Mouse (Mus musculus) brown adipose tissue, adult 24 weeks (tissue): Measurements from ENCODE around the gene Spata21. TPM values are rescaled to one million over a fixed set of nuclear protein-coding genes. Genes with fewer than 3 reads are reported as not detected.
A peak's percentile ranks its signal among the peaks of the same experiment; 100 is the strongest.

ENCODE experiments used
- H3K27ac ChIP-seq: fragments of 200-500 bp; replicated peaks from 2 replicates; pipeline ENCODE4 v1.5.1; 2012; ENCODE audit warnings: low read depth, mild to moderate bottlenecking, low read length
- H3K4me1 ChIP-seq: fragments of 200-500 bp; 2 replicates; pipeline ENCODE4 v1.6.1; 2012; ENCODE audit warnings: low read length, mixed read lengths; ENCODE audit not compliant: control insufficient read depth, insufficient read depth, insufficient read length
- H3K4me3 ChIP-seq: fragments of 200-500 bp; 2 replicates; pipeline ENCODE4 v1.5.1; 2012; ENCODE audit warnings: low read depth, mild to moderate bottlenecking, low read length, moderate library complexity; ENCODE audit not compliant: insufficient read depth
- polyA plus RNA-seq: library from polyadenylated mRNA; stranded (reverse); fragments of >200 nt; gene quantifications from 2 replicates; pipeline ENCODE4 v1.2.4, GENCODE M21; 2012; ENCODE audit not compliant: missing spikeins, insufficient read depth, insufficient read length

Gene Spata21
- not detected in 2 replicates for polyA plus RNA-seq

DNA sequence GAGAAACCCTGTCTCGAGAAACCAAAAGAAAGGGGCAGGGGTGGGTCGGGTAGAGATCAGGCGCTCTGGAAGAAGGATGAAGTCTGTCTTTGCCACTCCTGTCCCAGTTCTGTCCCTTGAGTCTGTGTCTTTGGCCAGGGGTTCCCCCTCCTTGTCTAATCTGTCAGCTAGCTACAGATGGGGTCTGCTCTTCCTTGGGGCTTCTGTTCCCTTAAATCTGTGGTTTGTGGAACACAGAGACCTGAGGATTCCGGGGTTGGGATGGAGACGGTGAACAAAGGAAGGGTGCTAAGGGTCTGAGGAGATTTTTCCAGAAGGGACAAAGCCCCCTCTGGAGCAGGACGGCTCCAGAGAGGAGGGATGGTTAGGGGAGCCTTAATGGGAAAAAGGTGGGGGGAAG is at the start of gene Spata21:
TSS of gene Spata21 (plus strand) at position 301 of the 400 bp plus-strand sequence.
- Histone ChIP-seq H3K27ac (no peak within 1 kb of the TSS), H3K4me1 (no peaks in the 10 kb centered on the region), H3K4me3 (no peak within 1 kb of the TSS)

DNA sequence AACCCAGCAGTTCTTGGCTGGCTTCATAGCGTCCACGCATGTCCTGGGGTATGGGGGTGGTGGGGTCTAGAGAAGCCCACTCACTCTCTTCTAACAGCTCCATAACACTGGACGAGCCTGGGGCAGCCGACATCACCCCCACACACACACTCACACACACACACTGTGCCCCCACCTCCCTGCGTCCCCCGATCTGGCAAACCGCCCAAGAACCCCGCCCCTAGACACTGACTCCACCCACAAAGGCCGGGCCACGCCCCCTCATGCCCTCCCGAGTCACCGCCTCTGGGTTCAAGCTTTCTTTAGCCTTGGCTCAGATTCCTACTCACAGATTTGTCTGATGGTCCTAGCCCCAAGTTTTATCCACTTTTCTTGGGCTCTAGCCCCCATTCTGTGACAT is 47.0 kb upstream of the Spata21 start:
- H3K4me3 ChIP-seq = no peak overlapping the region

DNA sequence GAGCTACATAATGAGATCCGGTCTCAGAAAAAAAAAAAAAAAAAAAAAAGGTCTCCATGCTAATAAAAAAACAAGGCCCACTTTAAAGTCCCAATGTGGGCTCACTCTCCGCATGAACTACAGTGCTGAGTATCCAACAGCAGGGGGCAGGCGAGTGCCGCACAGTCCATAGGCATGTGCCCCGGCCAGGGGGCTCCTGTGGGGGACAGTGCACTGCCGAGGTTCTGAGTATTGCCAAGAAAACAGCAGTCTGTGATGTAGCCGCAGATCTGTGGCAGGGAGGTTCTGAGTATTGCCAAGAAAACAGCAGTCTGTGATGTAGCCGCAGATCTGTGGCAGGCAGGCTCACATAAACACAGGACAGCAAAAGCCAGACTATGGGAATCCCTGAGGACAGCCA is 43.3 kb upstream of the Spata21 start:
- H3K4me3 ChIP-seq = no peak overlapping the region
- H3K4me1 ChIP-seq = no peaks in the 10 kb centered on the region
- H3K27ac ChIP-seq = no peak overlapping the region

More for the DNA sequence above, 47.0 kb upstream of the Spata21 start:
- no peak overlapping the region for H3K27ac ChIP-seq
- no peaks in the 10 kb centered on the region for H3K4me1 ChIP-seq

DNA sequence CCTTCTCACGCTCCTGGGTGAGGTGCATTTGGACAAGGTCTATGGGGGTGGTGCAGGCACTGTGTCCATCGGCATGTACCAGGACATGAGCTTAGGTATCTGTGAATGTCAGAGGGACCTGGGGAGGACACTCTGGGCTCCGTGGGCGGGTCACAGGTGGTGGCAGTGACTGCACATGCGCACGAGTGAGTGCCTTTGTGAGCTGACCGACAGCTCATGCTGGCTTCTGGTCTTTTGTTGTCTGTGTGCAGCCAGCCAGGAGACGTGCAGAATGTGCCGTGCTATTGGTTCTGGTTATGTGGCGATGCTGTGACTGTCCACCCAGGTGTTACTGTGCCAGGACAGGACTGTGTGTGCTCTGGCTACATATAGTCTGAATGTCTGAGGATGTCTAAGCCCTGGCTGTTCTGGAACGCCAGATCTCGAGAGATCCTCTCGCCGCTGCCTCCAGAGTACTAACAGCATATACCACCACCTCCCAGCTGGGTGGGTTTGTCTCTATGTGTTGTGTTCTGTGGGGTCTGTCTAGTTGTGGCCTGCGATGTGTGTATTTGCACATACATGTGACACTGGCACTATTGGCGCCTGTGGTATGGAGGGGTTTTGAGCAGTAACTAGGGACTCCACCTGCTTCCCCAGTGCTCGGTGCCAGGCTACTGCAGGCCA is 39.2 kb upstream of the Spata21 start:
- no peak overlapping the region for H3K27ac ChIP-seq
- H3K4me3 ChIP-seq = no peak overlapping the region
- H3K4me1 ChIP-seq = no peaks in the 10 kb centered on the region

DNA sequence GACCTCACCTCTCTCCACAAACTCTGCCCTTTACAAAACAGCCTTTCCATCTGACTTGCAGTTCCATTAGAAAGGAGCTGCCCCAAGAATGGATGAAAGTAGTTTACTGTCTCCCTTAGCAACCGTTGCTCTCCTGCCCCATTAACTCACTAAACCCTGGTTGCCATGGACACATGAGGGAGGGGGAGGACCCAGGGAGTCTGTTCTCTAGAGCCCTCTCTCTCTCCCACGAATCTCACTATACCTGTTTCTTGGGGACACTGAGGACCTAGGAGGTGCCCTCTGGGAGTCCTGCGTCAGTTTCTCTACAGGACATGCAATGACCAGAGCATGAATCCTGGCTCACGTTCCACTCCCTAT is 38.7 kb upstream of the Spata21 start:
- H3K4me1 ChIP-seq = no peaks in the 10 kb centered on the region
- H3K27ac ChIP-seq = no peak overlapping the region
- no peak overlapping the region for H3K4me3 ChIP-seq

DNA sequence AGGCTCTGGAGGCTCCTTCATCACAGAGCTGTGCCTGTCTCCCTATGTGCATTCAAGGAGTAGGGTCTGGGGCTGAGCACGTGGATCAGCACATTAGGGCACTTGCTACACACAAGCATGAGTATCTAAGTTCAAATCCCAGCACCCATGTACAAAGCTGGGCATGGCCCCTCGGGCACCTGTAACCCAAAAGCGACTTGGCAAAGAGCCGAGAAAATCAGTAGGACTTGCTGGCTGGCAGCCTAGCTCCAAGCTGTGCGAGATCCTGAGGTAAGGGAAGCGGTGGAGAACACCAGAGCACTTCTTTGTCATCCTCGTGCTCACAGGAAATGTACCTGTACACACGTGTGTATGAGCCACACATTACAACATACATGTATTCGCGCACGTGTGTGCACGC is 35.7 kb upstream of the Spata21 start:
- no peak overlapping the region for H3K27ac ChIP-seq
- H3K4me3 ChIP-seq = no peak overlapping the region
- no peaks in the 10 kb centered on the region for H3K4me1 ChIP-seq

DNA sequence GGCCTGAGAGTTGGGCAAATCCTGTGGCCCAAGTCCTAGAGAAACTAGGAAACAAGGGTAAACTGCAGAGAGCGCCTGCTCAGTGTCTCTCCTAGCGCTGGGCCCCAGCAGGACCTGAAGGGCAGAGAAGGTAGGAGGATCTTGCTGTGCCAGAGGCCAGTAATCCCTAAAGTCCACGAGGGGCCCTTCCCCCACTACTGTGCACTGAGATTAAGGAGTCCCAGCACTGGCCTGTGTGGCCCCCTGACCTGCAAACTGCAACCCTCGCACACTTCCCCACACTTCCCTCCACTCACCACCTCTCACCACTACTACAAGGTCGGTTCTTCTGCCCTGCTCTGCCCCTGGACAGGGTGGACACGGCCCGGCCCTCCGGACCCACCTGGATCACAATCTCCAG is 35.0 kb upstream of the Spata21 start:
- no peak overlapping the region for H3K27ac ChIP-seq
- H3K4me3 ChIP-seq = no peak overlapping the region
- no peaks in the 10 kb centered on the region for H3K4me1 ChIP-seq

DNA sequence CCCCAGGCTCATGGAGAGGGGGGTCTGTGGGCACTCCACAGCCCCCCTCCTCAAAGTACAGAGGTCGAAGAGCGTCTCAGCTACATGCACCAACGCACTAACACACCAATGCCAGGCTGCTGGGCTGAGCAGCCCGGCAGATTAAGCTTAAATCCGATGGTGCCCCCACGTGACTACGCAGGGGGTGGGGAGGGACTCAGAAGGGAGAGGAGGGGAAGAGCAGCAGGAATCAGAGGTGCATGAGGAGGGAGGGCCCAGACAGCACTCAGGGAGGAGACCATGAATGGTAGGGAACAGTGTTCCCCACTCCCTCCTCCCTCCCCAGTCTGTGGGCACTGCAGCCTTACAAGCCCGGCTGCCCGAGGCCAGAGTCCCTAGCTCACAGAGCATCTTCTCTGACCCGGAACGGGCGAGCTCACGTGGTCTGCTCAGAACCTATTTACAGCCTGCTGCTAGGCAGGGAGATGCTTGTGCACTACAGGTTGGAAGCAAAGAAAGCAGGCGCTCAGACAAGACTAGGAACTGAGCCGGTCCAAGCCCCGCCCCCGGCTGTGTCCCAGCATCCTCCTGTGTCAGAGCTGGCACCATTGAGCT is 34.5 kb upstream of the Spata21 start:
- no peak overlapping the region for H3K4me3 ChIP-seq
- H3K27ac ChIP-seq = no peak overlapping the region
- H3K4me1 ChIP-seq = no peaks in the 10 kb centered on the region

DNA sequence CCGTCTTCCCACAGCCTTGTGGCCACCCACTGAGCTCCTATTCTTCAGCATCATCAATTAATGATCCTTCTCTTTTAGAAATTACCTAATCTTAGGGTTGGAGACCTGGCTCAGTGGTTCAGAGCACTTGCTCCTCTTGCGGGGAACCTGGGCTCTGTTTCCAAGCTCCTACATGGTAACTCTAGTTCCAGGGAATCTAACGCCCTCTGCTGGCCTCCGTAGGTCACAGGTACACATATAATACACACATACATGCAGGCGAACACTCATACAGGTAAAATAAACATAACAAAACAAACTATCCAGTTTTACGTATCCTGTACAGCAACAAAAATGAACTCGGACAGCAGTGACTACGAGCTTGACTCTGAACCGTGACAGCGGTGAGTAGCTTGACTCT is 31.2 kb upstream of the Spata21 start:
- Histone ChIP-seq H3K4me1 (no peaks in the 10 kb centered on the region), H3K4me3 (no peak overlapping the region), H3K27ac (no peak overlapping the region)

DNA sequence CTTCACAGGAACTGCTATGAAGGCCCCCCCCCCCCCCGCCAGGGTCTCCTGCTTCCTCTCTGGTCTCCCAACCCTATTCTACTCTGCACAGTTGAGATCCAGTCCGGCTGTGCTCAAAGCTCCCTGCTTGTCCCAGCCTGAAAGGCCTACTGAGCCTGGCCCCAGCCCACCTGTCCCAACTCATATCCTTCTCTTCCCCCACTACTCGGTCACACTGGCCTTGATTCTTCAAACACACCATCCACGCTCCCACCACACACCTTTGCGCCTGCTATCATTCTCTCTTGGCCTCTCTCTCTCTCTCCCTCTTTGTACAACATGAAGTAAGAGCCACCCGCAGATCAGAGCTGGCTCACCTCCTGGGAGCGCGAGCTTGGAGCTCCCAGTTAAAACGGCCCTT is 29.3 kb upstream of the Spata21 start:
- Histone ChIP-seq H3K4me1 (no peaks in the 10 kb centered on the region), H3K4me3 (no peak overlapping the region), H3K27ac (no peak overlapping the region)

DNA sequence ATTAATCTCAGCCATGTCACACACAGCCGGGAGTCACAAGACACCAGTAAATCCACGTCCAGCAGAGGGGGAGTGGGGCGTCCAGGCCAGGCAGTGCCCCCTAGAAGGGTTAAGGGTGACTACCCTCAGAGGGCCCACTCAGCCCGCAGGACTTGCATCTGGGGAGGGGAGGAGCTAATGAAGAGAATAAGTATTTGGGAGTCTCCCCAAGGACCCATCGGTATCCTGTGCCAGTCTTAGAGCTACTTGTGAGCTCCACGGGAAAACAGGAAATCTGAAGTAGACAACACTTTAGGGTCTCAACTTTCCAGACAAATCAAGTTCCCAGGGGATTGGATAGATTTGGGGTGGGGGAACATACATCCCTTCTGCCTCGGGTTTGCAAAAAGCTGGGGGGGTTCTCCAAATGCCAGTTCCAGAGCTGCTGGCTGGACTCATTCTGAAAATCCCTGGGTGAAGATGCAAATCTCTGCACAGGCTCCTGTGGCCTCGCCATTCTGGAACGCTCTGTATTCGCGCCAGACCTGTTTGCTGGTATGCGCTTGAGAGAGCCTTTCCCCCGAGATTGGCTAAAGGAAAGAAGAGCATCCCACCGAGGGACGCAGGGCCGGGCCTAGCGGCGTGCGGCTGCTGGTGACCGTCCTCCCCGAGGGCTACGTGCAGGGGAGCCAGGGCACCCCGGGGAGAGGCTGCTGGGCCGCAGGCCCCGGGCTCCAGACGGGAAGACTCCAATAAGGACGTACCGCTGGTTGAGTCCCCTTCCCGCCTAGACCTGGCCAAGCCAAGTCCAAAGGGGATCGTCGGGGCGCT is 28.3 kb upstream of the Spata21 start:
- Histone ChIP-seq H3K4me1 (no peaks in the 10 kb centered on the region), H3K4me3 (peak overlapping the region; percentile 69), H3K27ac (no peak overlapping the region)

DNA sequence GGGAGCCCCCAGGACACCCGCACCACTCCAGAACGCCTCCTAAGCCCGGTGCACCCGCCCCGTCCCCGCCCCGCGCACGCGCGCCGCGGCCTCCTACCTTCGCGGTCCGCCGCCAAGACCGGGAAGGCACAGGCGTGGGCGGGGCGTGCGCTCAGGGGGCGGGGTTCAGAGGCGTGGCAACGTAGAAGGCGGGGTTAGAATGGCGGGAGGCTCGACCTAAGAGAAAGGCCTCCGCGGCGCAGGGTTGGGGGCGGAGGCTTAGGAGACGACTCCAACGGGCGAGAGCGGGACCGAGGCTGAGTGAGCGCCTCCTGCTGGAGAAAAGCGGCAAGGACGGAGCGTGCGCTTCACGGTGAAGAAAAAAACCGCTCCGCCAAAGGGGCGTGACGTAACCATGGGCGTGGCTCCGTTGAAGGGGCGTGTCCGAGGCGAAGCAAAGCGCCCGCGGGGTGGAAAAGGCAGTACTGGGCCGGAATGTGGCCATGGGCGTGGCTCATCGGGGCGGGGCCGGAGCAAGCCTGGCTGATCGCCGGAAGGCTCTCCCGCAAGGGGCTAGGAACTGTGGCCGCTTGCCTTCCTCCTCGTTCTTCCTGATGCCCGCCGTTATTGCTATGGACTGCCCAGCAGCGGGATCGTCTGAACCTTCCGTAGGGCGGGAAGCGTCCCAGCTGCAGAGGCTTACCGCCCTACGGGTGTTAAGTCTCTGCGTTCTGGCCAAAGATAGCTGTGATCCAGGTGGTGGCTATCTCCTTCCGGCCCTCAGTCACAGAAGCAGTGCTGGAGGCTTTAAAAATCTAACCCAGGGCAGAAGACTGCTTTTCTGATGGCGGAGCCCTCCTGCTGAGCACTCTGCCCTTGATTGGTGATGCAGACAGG is 27.5 kb upstream of the Spata21 start, which contains the start of gene Crocc:
TSS of gene Crocc (minus strand) at position 125 of the 876 bp plus-strand sequence.
- Histone ChIP-seq H3K4me1 (no peaks in the 10 kb centered on the region), H3K4me3 (peak within 1 kb of the TSS; percentile 69), H3K27ac (peak within 1 kb of the TSS; percentile 69)

DNA sequence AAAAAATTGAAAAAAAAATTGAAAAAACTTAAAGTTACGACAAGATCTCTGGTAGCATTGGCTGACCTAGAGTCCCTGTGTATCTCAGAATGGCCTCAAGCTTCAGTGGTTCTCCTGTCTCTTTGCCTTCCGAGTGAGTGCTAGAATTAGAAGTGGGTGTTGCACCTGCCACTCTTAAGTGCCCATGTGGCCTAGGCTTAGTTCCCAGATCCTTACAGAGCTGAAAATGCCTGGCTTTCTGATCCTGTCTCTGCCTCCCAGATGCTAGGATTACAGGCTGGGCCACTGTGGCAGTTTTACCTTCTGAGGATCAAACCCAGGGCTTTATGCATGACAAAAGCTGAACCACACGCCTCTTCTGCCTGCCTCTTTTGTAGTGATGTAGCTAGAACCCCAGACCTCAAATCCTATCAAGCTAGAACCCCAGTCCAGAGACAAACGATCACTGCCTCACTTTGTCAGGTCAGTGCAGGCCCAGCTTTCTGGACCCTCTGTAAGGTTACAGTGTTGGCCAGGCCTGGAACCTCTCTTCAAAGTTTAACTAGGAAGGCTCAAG is 24.0 kb upstream of the Spata21 start:
- Histone ChIP-seq H3K4me3 (no peak overlapping the region), H3K27ac (no peak overlapping the region), H3K4me1 (no peaks in the 10 kb centered on the region)

DNA sequence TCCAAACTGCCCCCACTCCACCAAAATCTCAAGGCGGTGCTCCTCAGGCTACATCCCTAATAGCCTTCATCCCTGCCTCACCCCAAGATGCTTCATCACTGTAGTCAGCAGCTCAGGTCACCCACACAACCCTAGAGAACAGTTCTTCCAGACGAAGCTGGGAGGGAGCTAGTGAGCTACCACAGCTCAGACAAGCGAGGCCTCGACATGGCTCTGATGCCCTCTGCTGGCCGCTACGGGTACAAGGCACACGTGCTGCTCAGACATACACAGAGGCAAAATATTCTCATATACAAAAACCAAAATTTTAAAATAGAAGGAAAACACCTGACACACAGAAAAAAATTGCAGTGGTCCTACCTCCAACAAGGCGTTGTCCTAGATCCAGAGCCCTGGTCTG is 23.0 kb upstream of the Spata21 start:
- no peak overlapping the region for H3K27ac ChIP-seq
- H3K4me1 ChIP-seq = no peaks in the 10 kb centered on the region
- no peak overlapping the region for H3K4me3 ChIP-seq
